Comparison of ENCODE assay signal across 9 mouse cellular contexts in genomic region chr1:134450986-134451385, GRCm38 (mm10). TPM values are rescaled to one million over a fixed set of nuclear protein-coding genes. Genes with fewer than 3 reads are reported as not detected.
DNase-seq lines count a peak whose midpoint lies in the region; ATAC-seq and TF ChIP-seq lines count a peak whose summit lies in the region.
"Had no signal": no experiment of that assay in that cellular context is flagged by ENCODE, and none has a peak within 500 bp of the region (broad histone marks: within the 10 kb centered on the region; RNA-seq: fewer than 3 reads in every experiment).

No protein-coding gene starts in this region.

- H3K4me3 ChIP-seq in forebrain, embryonic 10.5 days = no peak overlapping the region
- no peak overlapping the region for H3K4me3 ChIP-seq in forebrain, embryonic 13.5 days
- H3K4me3 ChIP-seq in thymus, adult 2 months (ENCODE audit: control insufficient read depth, insufficient read depth, low read length) = no peak overlapping the region
- H3K4me3 ChIP-seq: megakaryocyte, embryonic 14.5 days had no signal

- no peaks in the 10 kb centered on the region for H3K36me3 ChIP-seq in forebrain, embryonic 10.5 days (replicated peaks)
- H3K36me3 ChIP-seq in forebrain, embryonic 13.5 days (ENCODE audit: poor library complexity, severe bottlenecking) = no peaks in the 10 kb centered on the region
- H3K36me3 ChIP-seq in thymus, adult 2 months (ENCODE audit: control insufficient read depth, insufficient read depth, low read length) = no peaks in the 10 kb centered on the region

- H3K9me3 ChIP-seq in forebrain, embryonic 10.5 days = no peaks in the 10 kb centered on the region
- H3K9me3 ChIP-seq in forebrain, embryonic 13.5 days (replicated peaks) = no peaks in the 10 kb centered on the region
- H3K9me3 ChIP-seq: megakaryocyte, embryonic 14.5 days had no signal

- WGBS in forebrain, embryonic 10.5 days = 67% methylated on average over 3 of the region's 3 CpGs
- 56% methylated on average over 3 of the region's 3 CpGs for WGBS in forebrain, embryonic 13.5 days
- 30% methylated on average over 3 of the region's 3 CpGs for WGBS in thymus, adult 2 months

- peaks cover 10% of the 10 kb centered on the region for H3K4me1 ChIP-seq in forebrain, embryonic 10.5 days
- peaks cover 9% of the 10 kb centered on the region for H3K4me1 ChIP-seq in forebrain, embryonic 13.5 days
- H3K4me1 ChIP-seq in thymus, adult 2 months (replicated peaks; ENCODE audit: control insufficient read depth, insufficient read depth, low read length) = peaks cover 4% of the 10 kb centered on the region; the same call in 1 of the 2 replicates

- no peak for TF ChIP-seq POLR2A in thymus, adult 2 months (IDR thresholded peaks at IDR 0.05; ENCODE audit: control insufficient read depth, extremely low read depth, insufficient read depth, low read length, poor library complexity)

- H3K27ac ChIP-seq in forebrain, embryonic 10.5 days = no peak overlapping the region
- H3K27ac ChIP-seq in forebrain, embryonic 13.5 days = no peak overlapping the region
- no peak overlapping the region for H3K27ac ChIP-seq in thymus, adult 2 months (ENCODE audit: control insufficient read depth, insufficient read depth, low read length)

- H3K4me2 ChIP-seq in forebrain, embryonic 13.5 days = no peak overlapping the region

- no peak overlapping the region for H3K9ac ChIP-seq in forebrain, embryonic 13.5 days

- peak; percentile 19 for DNase-seq in forebrain, embryonic 10.5 days (ENCODE audit: extremely low spot score, low spot score)
- DNase-seq in testis, postnatal 10 days (ENCODE audit: low spot score) = peak; percentile 69
- DNase-seq in testis, postnatal 14 days (ENCODE audit: low spot score) = no peak
- peak; percentile 40 to 56 for DNase-seq in cerebellum, postnatal 36 days
- peak; percentile 55 for DNase-seq in layer of hippocampus, adult 11-12 months (ENCODE audit: low spot score)
- peak; percentile 67 for DNase-seq in thymus, adult 2 months

- TF ChIP-seq CTCF in thymus, adult 2 months (IDR thresholded peaks at IDR 0.05; ENCODE audit: borderline replicate concordance, control insufficient read depth, extremely low read depth, insufficient read depth, low read length, poor library complexity) = no peak

- peaks cover 6% of the 10 kb centered on the region; the same call in 1 of the 2 replicates for H3K27me3 ChIP-seq in forebrain, embryonic 10.5 days (ENCODE audit: poor library complexity, severe bottlenecking)
- H3K27me3 ChIP-seq in forebrain, embryonic 13.5 days = no peaks in the 10 kb centered on the region
- H3K27me3 ChIP-seq in thymus, adult 2 months (ENCODE audit: control insufficient read depth, insufficient read depth, low read length) = no peaks in the 10 kb centered on the region
- H3K27me3 ChIP-seq: megakaryocyte, embryonic 14.5 days had no signal

- no peak for ATAC-seq in forebrain, embryonic 13.5 days
- ATAC-seq in megakaryocyte progenitor cell, adult 5-6 weeks (replicated peaks; ENCODE audit: poor library complexity) = peak; percentile 74

RNA-seq across cellular contexts. Expression of gene Klhl12, which starts 4.3 kb away (rescaled TPM):
- 39.0 and 39.5 TPM in 2 replicates for polyA plus RNA-seq in forebrain, embryonic 10.5 days (2016; fragmentation: Nextera tagmentation; extraction: Ambion mirVana)
- polyA plus RNA-seq in forebrain, embryonic 13.5 days (2015; fragmentation: Nextera tagmentation; extraction: Ambion mirVana) = 34.5 and 37.0 TPM in 2 replicates
- 12.3 and 14.2 TPM in 2 replicates for total RNA-seq in megakaryocyte progenitor cell, adult 5-6 weeks (2015)
- total RNA-seq in megakaryocyte progenitor cell, adult 5-6 weeks (2017) = 11.7 and 21.7 TPM in 2 replicates
- polyA plus RNA-seq in thymus, adult 2 months (2012; rRNA removed) = 7.7 and 7.9 TPM in 2 replicates

RNA-seq across cellular contexts. Expression of gene Adipor1, which starts 35.8 kb away (rescaled TPM):
- 70.5 and 71.1 TPM in 2 replicates for polyA plus RNA-seq in forebrain, embryonic 10.5 days (2016; fragmentation: Nextera tagmentation; extraction: Ambion mirVana)
- polyA plus RNA-seq in forebrain, embryonic 13.5 days (2015; fragmentation: Nextera tagmentation; extraction: Ambion mirVana) = 57.8 TPM in 2 replicates
- total RNA-seq in megakaryocyte progenitor cell, adult 5-6 weeks (2015) = 63.0 and 63.2 TPM in 2 replicates
- total RNA-seq in megakaryocyte progenitor cell, adult 5-6 weeks (2017) = 43.2 and 44.2 TPM in 2 replicates
- polyA plus RNA-seq in thymus, adult 2 months (2012; rRNA removed) = 92.2 and 94.0 TPM in 2 replicates

RNA-seq across cellular contexts. Expression of gene Rabif, which starts 43.5 kb away (rescaled TPM):
- 40.7 and 41.5 TPM in 2 replicates for polyA plus RNA-seq in forebrain, embryonic 10.5 days (2016; fragmentation: Nextera tagmentation; extraction: Ambion mirVana)
- 45.4 and 46.2 TPM in 2 replicates for polyA plus RNA-seq in forebrain, embryonic 13.5 days (2015; fragmentation: Nextera tagmentation; extraction: Ambion mirVana)
- total RNA-seq in megakaryocyte progenitor cell, adult 5-6 weeks (2015) = 20.0 and 25.6 TPM in 2 replicates
- 15.4 and 15.5 TPM in 2 replicates for total RNA-seq in megakaryocyte progenitor cell, adult 5-6 weeks (2017)
- 24.8 and 25.0 TPM in 2 replicates for polyA plus RNA-seq in thymus, adult 2 months (2012; rRNA removed)

RNA-seq across cellular contexts. Expression of gene Cyb5r1, which starts 45.6 kb away (rescaled TPM):
- 30.0 and 31.6 TPM in 2 replicates for polyA plus RNA-seq in forebrain, embryonic 10.5 days (2016; fragmentation: Nextera tagmentation; extraction: Ambion mirVana)
- polyA plus RNA-seq in forebrain, embryonic 13.5 days (2015; fragmentation: Nextera tagmentation; extraction: Ambion mirVana) = 20.3 and 20.5 TPM in 2 replicates
- total RNA-seq in megakaryocyte progenitor cell, adult 5-6 weeks (2015) = 45.6 and 45.9 TPM in 2 replicates
- 22.2 and 25.3 TPM in 2 replicates for total RNA-seq in megakaryocyte progenitor cell, adult 5-6 weeks (2017)
- 44.9 and 47.2 TPM in 2 replicates for polyA plus RNA-seq in thymus, adult 2 months (2012; rRNA removed)
